Mouse (Mus musculus): ENCODE data around the gene Gm572. TPM values are rescaled to one million over a fixed set of nuclear protein-coding genes. Genes with fewer than 3 reads are reported as not detected.

Gene Gm572
- polyA plus RNA-seq, 1 experiment from 2014 or later, result not detected

DNA sequence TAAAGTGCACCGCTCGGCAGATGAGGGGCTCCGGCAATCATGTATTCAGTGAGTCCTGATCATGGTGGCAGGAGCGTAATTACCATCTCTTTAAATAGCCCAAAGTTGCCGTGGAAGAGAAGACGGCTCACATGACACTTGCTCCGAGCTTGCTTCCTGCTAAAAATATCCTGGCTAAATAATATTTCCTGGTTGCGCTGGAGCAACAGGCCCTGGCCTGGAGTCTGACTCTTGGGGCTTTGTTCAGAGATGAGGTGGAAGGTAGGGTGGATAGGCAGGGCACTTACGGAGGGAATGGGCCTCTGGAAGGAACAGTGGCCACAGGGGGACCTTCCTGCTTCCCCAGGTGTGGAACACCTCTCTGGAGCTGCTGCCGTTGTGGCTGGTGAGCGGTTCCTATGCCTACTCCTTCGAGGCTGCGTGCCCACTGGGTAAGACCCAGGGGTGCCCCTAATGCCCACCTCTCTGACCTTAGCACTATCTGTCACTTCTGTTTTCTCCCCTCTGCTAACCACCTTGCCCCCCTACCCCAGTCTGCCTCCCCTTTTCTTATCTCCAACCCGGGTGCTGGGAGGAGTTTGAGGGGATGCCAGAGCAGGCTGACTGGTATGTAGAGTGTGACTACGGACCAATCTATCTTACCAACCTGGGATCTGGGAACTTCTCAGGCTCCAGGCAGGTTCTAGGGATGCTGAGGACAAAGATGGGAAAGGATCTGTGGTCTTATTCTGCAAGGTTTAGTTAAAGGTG lies 24.1 kb downstream of the Gm572 start:
- DNase-seq (ENCODE audit: low spot score) (no peak), ATAC-seq (replicated peaks; ENCODE audit: low FRiP score, low read depth) (no peak)
- no peak for TF ChIP-seq CTCF (IDR thresholded peaks at IDR 0.05; ENCODE audit: low read depth)
- no peak overlapping the region for H3K4me3 ChIP-seq (replicated peaks; ENCODE audit: low read depth, low read length)
- H3K9ac ChIP-seq (ENCODE audit: low read depth, low read length), result no peak overlapping the region
- 76% methylated on average over 15 of the region's 15 CpGs for WGBS
- H3K36me3 ChIP-seq (ENCODE audit: insufficient read depth, low read length), result no peaks in the 10 kb centered on the region
- H3K4me2 ChIP-seq (ENCODE audit: low read length), result no peak overlapping the region
- no peaks in the 10 kb centered on the region; the same call in 1 of the 2 replicates for H3K4me1 ChIP-seq (replicated peaks; ENCODE audit: insufficient read depth, low read length)
- no peaks in the 10 kb centered on the region for H3K27me3 ChIP-seq (ENCODE audit: insufficient read depth, low read length)
- H3K27ac ChIP-seq, result no peak overlapping the region
- no peaks in the 10 kb centered on the region for H3K9me3 ChIP-seq (replicated peaks; ENCODE audit: low read length)

DNA sequence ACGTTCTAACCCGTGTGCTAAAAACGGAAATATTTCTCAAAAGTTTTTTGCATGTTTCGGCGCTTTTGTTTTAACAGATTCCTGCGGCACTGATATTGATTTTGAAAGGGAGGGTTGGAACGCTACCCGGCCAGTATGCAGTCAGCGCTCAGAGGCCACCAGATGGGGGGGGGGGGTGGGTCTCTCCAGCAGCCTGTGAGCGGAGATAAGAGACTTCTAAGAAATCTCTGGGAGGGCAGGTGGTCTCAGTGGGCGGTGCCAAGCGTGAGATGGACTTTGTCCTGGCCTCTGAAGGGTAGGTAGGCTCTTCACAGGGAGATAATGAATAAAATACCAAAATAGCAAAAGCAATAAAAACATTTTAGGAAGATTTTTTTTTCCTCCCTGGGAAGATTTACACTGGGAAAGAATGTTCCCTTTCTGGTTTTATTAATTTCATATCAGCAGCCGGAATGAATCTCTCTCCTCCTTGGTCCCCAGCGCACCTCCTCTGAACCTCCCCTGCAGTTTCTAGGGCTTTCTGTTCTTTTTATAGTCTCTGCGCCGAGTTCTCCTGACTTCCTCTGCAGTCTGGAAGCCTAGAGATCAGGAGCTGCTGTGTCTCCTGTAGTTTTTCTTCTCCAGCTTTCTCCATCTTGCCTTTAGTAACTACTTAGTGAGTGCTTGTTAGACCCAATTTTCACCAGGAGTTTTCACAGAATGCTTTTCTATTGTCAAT lies 28.3 kb downstream of the Gm572 start:
- no peak for TF ChIP-seq CTCF (IDR thresholded peaks at IDR 0.05; ENCODE audit: low read depth)
- DNase-seq (ENCODE audit: low spot score) (no peak), ATAC-seq (replicated peaks; ENCODE audit: low FRiP score, low read depth) (no peak)
- Histone ChIP-seq H3K36me3 (ENCODE audit: insufficient read depth, low read length) (no peaks in the 10 kb centered on the region), H3K27ac (no peak overlapping the region), H3K9me3 (replicated peaks; ENCODE audit: low read length) (no peaks in the 10 kb centered on the region), H3K27me3 (ENCODE audit: insufficient read depth, low read length) (no peaks in the 10 kb centered on the region), H3K4me1 (replicated peaks; ENCODE audit: insufficient read depth, low read length) (peaks cover 8% of the 10 kb centered on the region), H3K9ac (ENCODE audit: low read depth, low read length) (no peak overlapping the region), H3K4me3 (replicated peaks; ENCODE audit: low read depth, low read length) (no peak overlapping the region), H3K4me2 (ENCODE audit: low read length) (no peak overlapping the region)
- WGBS, result 42% methylated on average over 16 of the region's 16 CpGs

DNA sequence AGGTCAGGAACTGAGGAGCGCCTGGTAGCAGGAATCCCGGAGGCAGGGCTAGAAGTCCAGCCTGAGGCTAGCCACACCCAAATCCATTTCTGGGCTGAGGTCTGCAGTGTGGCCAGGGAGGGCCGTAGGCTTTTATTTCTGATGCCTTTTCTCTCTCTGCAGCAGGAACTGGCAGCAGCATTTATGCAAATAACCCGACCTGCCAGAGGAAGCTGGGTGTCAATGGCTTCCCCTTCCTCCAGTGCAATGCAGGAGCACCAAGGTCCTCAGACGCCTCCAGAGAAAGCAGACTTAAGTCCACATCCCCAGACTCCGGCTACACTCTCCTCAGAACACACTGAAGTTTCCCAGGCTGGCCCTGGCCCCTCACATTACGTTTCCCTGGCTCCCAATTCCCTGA lies 31.9 kb downstream of the Gm572 start:
- no peak for DNase-seq (ENCODE audit: low spot score)
- Histone ChIP-seq H3K4me1 (replicated peaks; ENCODE audit: insufficient read depth, low read length) (peaks cover 17% of the 10 kb centered on the region), H3K9me3 (replicated peaks; ENCODE audit: low read length) (no peaks in the 10 kb centered on the region), H3K27ac (no peak overlapping the region), H3K27me3 (ENCODE audit: insufficient read depth, low read length) (no peaks in the 10 kb centered on the region), H3K4me3 (replicated peaks; ENCODE audit: low read depth, low read length) (no peak overlapping the region), H3K4me2 (ENCODE audit: low read length) (no peak overlapping the region), H3K36me3 (ENCODE audit: insufficient read depth, low read length) (no peaks in the 10 kb centered on the region), H3K9ac (ENCODE audit: low read depth, low read length) (no peak overlapping the region)
- WGBS, result 36% methylated on average over 7 of the region's 7 CpGs
- TF ChIP-seq CTCF (IDR thresholded peaks at IDR 0.05; ENCODE audit: low read depth), result no peak
- ATAC-seq (replicated peaks; ENCODE audit: low FRiP score, low read depth), result no peak

DNA sequence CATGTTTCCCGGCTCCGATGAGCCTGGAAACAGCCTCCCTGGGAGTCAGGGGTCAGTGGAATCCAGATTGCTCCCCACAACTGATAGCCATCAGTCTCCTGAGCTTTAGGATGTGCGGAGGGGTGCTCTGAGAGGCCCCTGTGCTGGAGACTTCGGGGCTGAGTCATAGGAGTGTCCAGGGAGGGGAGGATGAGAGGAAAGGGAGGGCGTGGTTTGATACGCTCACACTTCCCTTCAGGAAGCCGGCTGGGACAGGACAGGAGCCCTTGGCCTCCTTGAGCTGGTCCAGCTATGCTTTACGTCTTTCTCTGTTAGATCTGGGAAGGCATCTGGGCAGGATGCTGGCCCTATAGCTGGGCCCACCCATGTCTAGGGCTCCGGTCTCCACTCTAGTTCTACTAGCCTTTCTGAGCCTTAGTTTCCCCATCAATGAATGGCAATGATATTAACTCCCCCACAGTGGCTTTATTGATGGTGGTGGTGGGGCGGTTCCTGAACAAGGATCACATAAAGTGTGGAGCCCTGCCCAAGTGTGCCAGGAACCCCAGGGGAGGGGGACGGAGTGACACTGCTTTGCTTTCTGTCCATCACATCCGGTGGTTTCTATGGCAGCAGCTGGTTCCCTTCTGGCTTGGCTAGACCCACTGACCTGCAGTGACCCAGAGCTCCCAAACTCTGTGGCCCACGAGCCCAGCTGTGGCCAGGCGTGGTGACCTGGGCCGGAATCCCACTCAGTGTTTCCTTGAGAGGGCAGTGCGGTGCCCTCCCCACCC lies 33.3 kb downstream of the Gm572 start:
- no peak for TF ChIP-seq CTCF (IDR thresholded peaks at IDR 0.05; ENCODE audit: low read depth)
- Histone ChIP-seq H3K36me3 (ENCODE audit: insufficient read depth, low read length) (no peaks in the 10 kb centered on the region), H3K27ac (peak overlapping the region; percentile 66), H3K4me1 (replicated peaks; ENCODE audit: insufficient read depth, low read length) (peaks cover 17% of the 10 kb centered on the region), H3K9ac (ENCODE audit: low read depth, low read length) (no peak overlapping the region), H3K9me3 (replicated peaks; ENCODE audit: low read length) (no peaks in the 10 kb centered on the region), H3K4me3 (replicated peaks; ENCODE audit: low read depth, low read length) (no peak overlapping the region), H3K27me3 (ENCODE audit: insufficient read depth, low read length) (no peaks in the 10 kb centered on the region), H3K4me2 (ENCODE audit: low read length) (no peak overlapping the region)
- WGBS, result 15% methylated on average over 16 of the region's 16 CpGs
- ATAC-seq (replicated peaks; ENCODE audit: low FRiP score, low read depth), result peak; percentile 71
- peak; percentile 80 for DNase-seq (ENCODE audit: low spot score)

DNA sequence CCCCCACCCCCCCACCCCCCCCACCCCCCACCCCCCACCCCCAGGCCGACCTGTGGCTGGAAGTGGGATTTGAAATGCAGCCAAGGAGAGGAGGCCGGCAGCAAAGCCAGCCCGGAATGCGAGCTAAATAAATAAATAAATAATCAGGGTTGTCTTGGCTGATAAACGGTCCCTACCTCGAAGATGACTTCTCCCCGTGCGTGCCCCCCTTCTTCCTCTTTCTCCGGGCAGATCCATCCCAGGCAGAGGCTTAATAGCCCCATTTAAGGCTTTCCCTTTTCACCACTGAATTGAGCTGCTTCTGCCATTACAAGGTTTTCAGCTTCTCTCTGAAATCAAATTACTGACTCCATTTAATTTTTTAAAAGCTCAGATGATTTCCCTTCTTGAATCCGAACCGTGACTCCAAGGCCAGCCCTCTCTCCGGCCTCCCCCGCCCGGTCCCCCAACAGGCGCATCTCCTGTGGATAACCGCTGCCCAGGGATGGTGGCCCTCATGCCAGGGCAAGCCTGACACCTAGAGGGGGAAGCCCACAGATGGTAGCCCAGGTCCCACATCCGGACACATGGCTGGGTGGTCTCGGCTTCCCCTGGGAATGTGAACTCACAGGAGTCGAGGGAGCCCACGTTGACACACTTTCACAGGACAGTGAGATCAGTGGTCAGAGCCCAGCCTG lies 34.0 kb downstream of the Gm572 start:
- Histone ChIP-seq H3K27ac (0 out of 2 replicates have a peak overlapping the region, but pooled peaks have one; percentile 19), H3K36me3 (ENCODE audit: insufficient read depth, low read length) (no peaks in the 10 kb centered on the region), H3K4me2 (ENCODE audit: low read length) (no peak overlapping the region), H3K4me3 (replicated peaks; ENCODE audit: low read depth, low read length) (no peak overlapping the region), H3K9me3 (replicated peaks; ENCODE audit: low read length) (no peaks in the 10 kb centered on the region), H3K27me3 (ENCODE audit: insufficient read depth, low read length) (no peaks in the 10 kb centered on the region), H3K9ac (ENCODE audit: low read depth, low read length) (no peak overlapping the region), H3K4me1 (replicated peaks; ENCODE audit: insufficient read depth, low read length) (peaks cover 17% of the 10 kb centered on the region)
- TF ChIP-seq CTCF (IDR thresholded peaks at IDR 0.05; ENCODE audit: low read depth), result peak; percentile 48; the same call in 1 of the 2 replicates
- DNase-seq (ENCODE audit: low spot score) (peak; percentile 78), ATAC-seq (replicated peaks; ENCODE audit: low FRiP score, low read depth) (no peak)
- WGBS, result 24% methylated on average over 20 of the region's 20 CpGs

DNA sequence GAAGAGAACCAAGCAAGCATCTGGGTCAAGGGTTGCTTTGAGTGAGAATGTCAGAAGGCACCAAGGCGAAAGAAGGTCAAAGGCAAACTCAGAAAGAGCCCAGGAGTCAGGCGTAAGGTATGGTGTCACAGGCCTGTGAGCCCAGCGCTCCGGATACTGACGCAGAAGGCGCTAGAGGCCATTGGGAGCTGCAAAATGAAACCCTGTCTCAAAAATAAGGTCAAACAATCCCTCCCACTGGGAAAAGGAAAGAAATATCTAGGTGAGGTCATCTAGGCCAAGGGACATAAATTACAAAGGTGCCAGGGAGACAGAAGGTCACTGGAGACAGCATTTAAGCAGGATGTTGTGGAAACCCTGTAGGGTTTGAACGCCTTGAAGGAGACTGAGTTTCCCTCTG lies 35.0 kb downstream of the Gm572 start:
- ATAC-seq (replicated peaks; ENCODE audit: low FRiP score, low read depth), result no peak
- H3K27me3 ChIP-seq (ENCODE audit: insufficient read depth, low read length), result no peaks in the 10 kb centered on the region
- no peaks in the 10 kb centered on the region for H3K9me3 ChIP-seq (replicated peaks; ENCODE audit: low read length)
- no peak overlapping the region for H3K4me3 ChIP-seq (replicated peaks; ENCODE audit: low read depth, low read length)
- no peak for DNase-seq (ENCODE audit: low spot score)
- no peak overlapping the region for H3K4me2 ChIP-seq (ENCODE audit: low read length)
- H3K36me3 ChIP-seq (ENCODE audit: insufficient read depth, low read length), result no peaks in the 10 kb centered on the region
- no peak overlapping the region for H3K27ac ChIP-seq
- H3K9ac ChIP-seq (ENCODE audit: low read depth, low read length), result no peak overlapping the region
- H3K4me1 ChIP-seq (replicated peaks; ENCODE audit: insufficient read depth, low read length), result peaks cover 17% of the 10 kb centered on the region
- TF ChIP-seq CTCF (IDR thresholded peaks at IDR 0.05; ENCODE audit: low read depth), result no peak
- 58% methylated on average over 7 of the region's 7 CpGs for WGBS

All from kidney, postnatal 0 days (tissue).